Mouse (Mus musculus): ENCODE data around the gene Rbpjl. TPM values are rescaled to one million over a fixed set of nuclear protein-coding genes. Genes with fewer than 3 reads are reported as not detected.

Rbpjl gene
- total RNA-seq, 2 experiments from 2014 or later, result not detected

Other genes starting within 250 kb of the Rbpjl start
- 0.05 TPM in 1 of 2 replicates, not detected in the other for gene Kcns1, start 232.0 kb upstream of the Rbpjl start, total RNA-seq (2015)
- gene Kcns1, start 232.0 kb upstream of the Rbpjl start, total RNA-seq (2017), result 0.08 and 0.17 TPM in 2 replicates
- not detected in 2 replicates for gene Wfdc5, start 220.4 kb upstream of the Rbpjl start, total RNA-seq (2015)
- gene Wfdc5, start 220.4 kb upstream of the Rbpjl start, total RNA-seq (2017), result not detected in 2 replicates
- gene Wfdc12, start 212.5 kb upstream of the Rbpjl start, total RNA-seq (2015), result not detected in 2 replicates
- gene Wfdc12, start 212.5 kb upstream of the Rbpjl start, total RNA-seq (2017), result not detected in 2 replicates
- not detected in 2 replicates for gene Wfdc15a, start 203.0 kb upstream of the Rbpjl start, total RNA-seq (2015)
- gene Wfdc15a, start 203.0 kb upstream of the Rbpjl start, total RNA-seq (2017), result not detected in 2 replicates
- gene Wfdc15b, start 181.5 kb upstream of the Rbpjl start, total RNA-seq (2015), result not detected in 2 replicates
- gene Wfdc15b, start 181.5 kb upstream of the Rbpjl start, total RNA-seq (2017), result not detected in 2 replicates
- gene Svs2, start 164.7 kb upstream of the Rbpjl start, total RNA-seq (2015), result not detected in 2 replicates
- not detected in 2 replicates for gene Svs2, start 164.7 kb upstream of the Rbpjl start, total RNA-seq (2017)
- not detected in 2 replicates for gene Svs3b, start 146.5 kb upstream of the Rbpjl start, total RNA-seq (2015)
- not detected in 2 replicates for gene Svs3b, start 146.5 kb upstream of the Rbpjl start, total RNA-seq (2017)
- gene Svs4, start 124.7 kb upstream of the Rbpjl start, total RNA-seq (2015), result not detected in 2 replicates
- gene Svs4, start 124.7 kb upstream of the Rbpjl start, total RNA-seq (2017), result not detected in 2 replicates
- gene Svs3a, start 113.9 kb upstream of the Rbpjl start, total RNA-seq (2015), result not detected in 2 replicates
- not detected in 2 replicates for gene Svs3a, start 113.9 kb upstream of the Rbpjl start, total RNA-seq (2017)
- not detected in 2 replicates for gene Svs6, start 86.4 kb upstream of the Rbpjl start, total RNA-seq (2015)
- gene Svs6, start 86.4 kb upstream of the Rbpjl start, total RNA-seq (2017), result not detected in 2 replicates
- gene Svs5, start 70.4 kb upstream of the Rbpjl start, total RNA-seq (2015), result not detected in 2 replicates
- not detected in 2 replicates for gene Svs5, start 70.4 kb upstream of the Rbpjl start, total RNA-seq (2017)
- 244 and 316 TPM in 2 replicates for gene Slpi, start 14.0 kb upstream of the Rbpjl start, total RNA-seq (2015)
- 39.7 and 71.6 TPM in 2 replicates for gene Slpi, start 14.0 kb upstream of the Rbpjl start, total RNA-seq (2017)
- not detected in 2 replicates for gene Matn4, start 2.0 kb downstream of the Rbpjl start, total RNA-seq (2015)
- not detected in 2 replicates for gene Matn4, start 2.0 kb downstream of the Rbpjl start, total RNA-seq (2017)
- not detected in 2 replicates for gene Sdc4, start 40.7 kb downstream of the Rbpjl start, total RNA-seq (2015)
- 0.41 TPM in 1 of 2 replicates, not detected in the other for gene Sdc4, start 40.7 kb downstream of the Rbpjl start, total RNA-seq (2017)
- gene Sys1, start 53.8 kb downstream of the Rbpjl start, total RNA-seq (2015), result 39.1 and 39.5 TPM in 2 replicates
- 11.2 and 20.0 TPM in 2 replicates for gene Sys1, start 53.8 kb downstream of the Rbpjl start, total RNA-seq (2017)
- gene Gm20458, start 57.8 kb downstream of the Rbpjl start, total RNA-seq (2015), result not detected in 2 replicates
- not detected in 2 replicates for gene Gm20458, start 57.8 kb downstream of the Rbpjl start, total RNA-seq (2017)
- not detected in 2 replicates for gene Trp53tg5, start 70.6 kb downstream of the Rbpjl start, total RNA-seq (2015)
- gene Trp53tg5, start 70.6 kb downstream of the Rbpjl start, total RNA-seq (2017), result not detected in 2 replicates
- gene Dbndd2, start 83.0 kb downstream of the Rbpjl start, total RNA-seq (2015), result 1.1 and 2.7 TPM in 2 replicates
- gene Dbndd2, start 83.0 kb downstream of the Rbpjl start, total RNA-seq (2017), result 0.04 and 0.47 TPM in 2 replicates
- gene Pigt, start 94.4 kb downstream of the Rbpjl start, total RNA-seq (2015), result 75.1 and 80.0 TPM in 2 replicates
- gene Pigt, start 94.4 kb downstream of the Rbpjl start, total RNA-seq (2017), result 34.3 and 42.0 TPM in 2 replicates
- gene Wfdc2, start 159.3 kb downstream of the Rbpjl start, total RNA-seq (2015), result not detected in 2 replicates
- 1.8 TPM in 1 of 2 replicates, not detected in the other for gene Wfdc2, start 159.3 kb downstream of the Rbpjl start, total RNA-seq (2017)
- gene Spint3, start 170.3 kb downstream of the Rbpjl start, total RNA-seq (2015), result not detected in 2 replicates
- not detected in 2 replicates for gene Spint3, start 170.3 kb downstream of the Rbpjl start, total RNA-seq (2017)
- not detected in 2 replicates for gene Wfdc6a, start 182.3 kb downstream of the Rbpjl start, total RNA-seq (2015)
- gene Wfdc6a, start 182.3 kb downstream of the Rbpjl start, total RNA-seq (2017), result not detected in 2 replicates
- gene Eppin, start 190.5 kb downstream of the Rbpjl start, total RNA-seq (2015), result not detected in 2 replicates
- gene Eppin, start 190.5 kb downstream of the Rbpjl start, total RNA-seq (2017), result not detected in 2 replicates
- not detected in 2 replicates for gene Wfdc6b, start 210.4 kb downstream of the Rbpjl start, total RNA-seq (2015)
- not detected in 2 replicates for gene Wfdc6b, start 210.4 kb downstream of the Rbpjl start, total RNA-seq (2017)
- gene Wfdc8, start 210.5 kb downstream of the Rbpjl start, total RNA-seq (2015), result not detected in 2 replicates
- not detected in 2 replicates for gene Wfdc8, start 210.5 kb downstream of the Rbpjl start, total RNA-seq (2017)
- gene Wfdc16, start 235.7 kb downstream of the Rbpjl start, total RNA-seq (2015), result 0.56 TPM in 1 of 2 replicates, not detected in the other
- gene Wfdc16, start 235.7 kb downstream of the Rbpjl start, total RNA-seq (2017), result 0.08 TPM in 1 of 2 replicates, not detected in the other

Measured in megakaryocyte progenitor cell, adult 5-6 weeks (primary cell).